Mouse (Mus musculus): Measurements from ENCODE around the gene Ptpn21. TPM values are rescaled to one million over a fixed set of nuclear protein-coding genes. Genes with fewer than 3 reads are reported as not detected.

Gene Ptpn21
- total and polyA plus RNA-seq, 3 experiments = 1.2 to 3.8 TPM; not detected in 1

DNA sequence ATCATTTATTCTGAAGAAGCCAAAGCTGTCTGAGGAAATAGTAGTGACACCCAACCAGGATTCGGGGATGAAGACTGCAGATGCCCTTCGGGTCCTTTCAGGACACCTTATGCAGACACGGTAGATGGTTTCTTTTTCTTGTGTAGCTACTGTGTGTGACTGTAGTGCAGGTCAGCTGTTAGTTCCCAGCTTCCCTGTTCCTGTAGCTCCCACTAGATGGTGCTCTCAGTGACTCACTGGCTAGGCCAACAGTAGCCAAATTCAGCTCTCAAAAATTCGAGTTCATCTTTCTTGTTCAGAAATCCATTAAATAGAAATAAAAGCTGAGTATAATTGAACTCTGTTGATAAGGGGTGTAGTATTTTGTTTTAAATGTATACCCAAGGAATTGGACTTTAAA lies 41.9 kb upstream of the Ptpn21 start:
- Histone ChIP-seq H3K79me2 (ENCODE audit: control insufficient read depth, insufficient read depth, low read length, poor library complexity) (no peaks in the 10 kb centered on the region), H3K4me1 (ENCODE audit: control insufficient read depth in 1 of 2, insufficient read depth in 2 of 2, low read length in 2 of 2) (no peaks in the 10 kb centered on the region)
- peak; percentile 58 for DNase-seq (ENCODE audit: low read depth, low spot score)

DNA sequence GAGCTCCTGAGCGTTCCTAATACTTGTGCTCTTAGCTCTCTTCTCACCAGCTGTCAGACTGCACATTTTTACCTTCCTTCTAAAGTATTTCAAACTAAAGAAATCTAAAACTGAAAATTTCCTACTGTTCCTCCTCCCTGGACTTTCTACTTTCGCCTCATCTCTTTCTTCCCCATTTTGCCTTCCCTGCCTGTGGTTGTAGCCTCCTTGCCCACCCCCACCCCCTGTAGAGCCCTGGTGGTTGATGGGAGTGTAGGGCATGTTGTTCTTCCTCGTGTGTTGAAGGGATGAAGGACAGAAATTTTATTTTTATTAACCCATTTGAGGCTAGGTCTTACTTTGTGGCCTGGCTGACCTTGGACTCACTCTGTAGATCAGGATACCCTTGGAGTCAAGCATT lies 40.3 kb upstream of the Ptpn21 start:
- Histone ChIP-seq H3K4me3 (ENCODE audit: control insufficient read depth in 1 of 2, insufficient read depth in 1 of 2, low read depth in 2 of 2, low read length in 2 of 2) (no peak overlapping the region), H3K4me1 (ENCODE audit: control insufficient read depth in 1 of 2, insufficient read depth in 2 of 2, low read length in 2 of 2) (no peaks in the 10 kb centered on the region), H3K79me2 (ENCODE audit: control insufficient read depth, insufficient read depth, low read length, poor library complexity) (no peaks in the 10 kb centered on the region), H3K27me3 (ENCODE audit: control insufficient read depth in 1 of 2, insufficient read depth in 2 of 2, low read length in 2 of 2) (no peaks in the 10 kb centered on the region), H3K9ac (ENCODE audit: control insufficient read depth, low read depth, low read length, poor library complexity, severe bottlenecking) (no peak overlapping the region), H3K9me3 (replicated peaks; ENCODE audit: insufficient read depth, low read length) (no peaks in the 10 kb centered on the region), H3K27ac (ENCODE audit: control insufficient read depth, low read depth, low read length) (no peak overlapping the region), H3K36me3 (ENCODE audit: control insufficient read depth in 1 of 2, insufficient read depth in 2 of 2, low read length in 2 of 2) (peaks cover 0 to 36% of the 10 kb centered on the region in 2 experiments; a peak in 2 of 4 replicates)
- DNase-seq (ENCODE audit: low read depth, low spot score) = no peak
- TF ChIP-seq MEF2A (IDR thresholded peaks at IDR 0.05; ENCODE audit: extremely low read depth, insufficient replicate concordance, low read depth, low read length, poor library complexity, severe bottlenecking) = no peak
- TF ChIP-seq ZMIZ1 (IDR thresholded peaks at IDR 0.05; ENCODE audit: low read depth, low read length) = no peak
- no peak for TF ChIP-seq NRF1 (IDR thresholded peaks at IDR 0.05; ENCODE audit: insufficient read depth, low read depth, low read length, poor library complexity, severe bottlenecking)
- TF ChIP-seq GABPA (IDR thresholded peaks at IDR 0.05; ENCODE audit: low read depth, low read length) = no peak
- no peak for TF ChIP-seq CTCF (IDR thresholded peaks at IDR 0.05 in 2 of 3, conservative IDR thresholded peaks at IDR 0.05 in 1 of 3; ENCODE audit: control insufficient read depth in 1 of 3, insufficient read depth in 1 of 3, low read depth in 2 of 3, low read length in 3 of 3, poor library complexity in 1 of 3, severe bottlenecking in 1 of 3)
- TF ChIP-seq MYB (IDR thresholded peaks at IDR 0.05; ENCODE audit: low read depth, low read length) = no peak
- TF ChIP-seq MAX (IDR thresholded peaks at IDR 0.05; ENCODE audit: low read length) = no peak
- no peak for TF ChIP-seq MYC (IDR thresholded peaks at IDR 0.05; ENCODE audit: low read depth, low read length)
- no peak for TF ChIP-seq ZKSCAN1 (IDR thresholded peaks at IDR 0.05; ENCODE audit: low read depth, low read length)
- TF ChIP-seq KAT2A (conservative IDR thresholded peaks at IDR 0.05; ENCODE audit: low read depth, low read length) = no peak
- TF ChIP-seq BHLHE40 (IDR thresholded peaks at IDR 0.05; ENCODE audit: borderline replicate concordance, low read depth, low read length) = no peak
- no peak for TF ChIP-seq HCFC1 (IDR thresholded peaks at IDR 0.05; ENCODE audit: low read depth, low read length)
- TF ChIP-seq GATA1 (IDR thresholded peaks at IDR 0.05; ENCODE audit: low read depth, low read length) = no peak
- no peak for TF ChIP-seq RCOR1 (IDR thresholded peaks at IDR 0.05; ENCODE audit: low read depth, low read length)
- TF ChIP-seq ZC3H11A (IDR thresholded peaks at IDR 0.05; ENCODE audit: low read depth, low read length) = no peak
- no peak for TF ChIP-seq POLR2AphosphoS2 (IDR thresholded peaks at IDR 0.05; ENCODE audit: low read length)
- no peak for TF ChIP-seq E2F4 (IDR thresholded peaks at IDR 0.05; ENCODE audit: borderline replicate concordance, low read depth, low read length)
- no peak for TF ChIP-seq JUND (IDR thresholded peaks at IDR 0.05; ENCODE audit: low read depth, low read length)
- TF ChIP-seq MXI1 (IDR thresholded peaks at IDR 0.05; ENCODE audit: low read depth, low read length) = no peak
- no peak for TF ChIP-seq RAD21 (IDR thresholded peaks at IDR 0.05; ENCODE audit: low read depth, low read length)

More for the DNA sequence above, 41.9 kb upstream of the Ptpn21 start:
- H3K27ac ChIP-seq (ENCODE audit: control insufficient read depth, low read depth, low read length) = no peak overlapping the region
- H3K9ac ChIP-seq (ENCODE audit: control insufficient read depth, low read depth, low read length, poor library complexity, severe bottlenecking) = no peak overlapping the region
- H3K27me3 ChIP-seq (ENCODE audit: control insufficient read depth in 1 of 2, insufficient read depth in 2 of 2, low read length in 2 of 2) = no peaks in the 10 kb centered on the region
- no peaks in the 10 kb centered on the region for H3K9me3 ChIP-seq (replicated peaks; ENCODE audit: insufficient read depth, low read length)
- no peak overlapping the region for H3K4me3 ChIP-seq (ENCODE audit: control insufficient read depth in 1 of 2, insufficient read depth in 1 of 2, low read depth in 2 of 2, low read length in 2 of 2)
- H3K36me3 ChIP-seq (ENCODE audit: control insufficient read depth in 1 of 2, insufficient read depth in 2 of 2, low read length in 2 of 2) = peaks cover 0 to 25% of the 10 kb centered on the region in 2 experiments; a peak in 2 of 4 replicates
- no peak for TF ChIP-seq TCF12 (IDR thresholded peaks at IDR 0.05; ENCODE audit: low read depth, low read length)
- no peak for TF ChIP-seq NELFE (IDR thresholded peaks at IDR 0.05; ENCODE audit: low read depth, low read length)
- TF ChIP-seq UBTF (IDR thresholded peaks at IDR 0.05; ENCODE audit: borderline replicate concordance, insufficient read depth, low read depth, low read length) = no peak
- no peak for TF ChIP-seq MAFK (IDR thresholded peaks at IDR 0.05; ENCODE audit: borderline replicate concordance, low read depth, low read length)
- no peak for TF ChIP-seq POLR2AphosphoS2 (IDR thresholded peaks at IDR 0.05; ENCODE audit: low read length)
- no peak for TF ChIP-seq SIN3A (IDR thresholded peaks at IDR 0.05; ENCODE audit: low read length)
- no peak for TF ChIP-seq POLR2AphosphoS5 (IDR thresholded peaks at IDR 0.05; ENCODE audit: borderline replicate concordance, low read depth, low read length)
- no peak for TF ChIP-seq TAL1 (IDR thresholded peaks at IDR 0.05; ENCODE audit: low read length)
- no peak for TF ChIP-seq GATA1 (IDR thresholded peaks at IDR 0.05; ENCODE audit: low read depth, low read length)
- no peak for TF ChIP-seq EP300 (IDR thresholded peaks at IDR 0.05; ENCODE audit: low read depth in 1 of 2, low read length in 2 of 2)
- TF ChIP-seq SMC3 (IDR thresholded peaks at IDR 0.05; ENCODE audit: low read depth, low read length) = peak; percentile 47; the same call in 1 of the 2 replicates
- TF ChIP-seq ELF1 (IDR thresholded peaks at IDR 0.05; ENCODE audit: low read depth, low read length) = no peak
- 0 out of 2 replicates have a peak, but pooled peaks have one; percentile 4 for TF ChIP-seq RAD21 (IDR thresholded peaks at IDR 0.05; ENCODE audit: low read depth, low read length)
- peak; percentile 57 to 63 (median 61) for TF ChIP-seq CTCF (IDR thresholded peaks at IDR 0.05 in 2 of 3, conservative IDR thresholded peaks at IDR 0.05 in 1 of 3; ENCODE audit: control insufficient read depth in 1 of 3, insufficient read depth in 1 of 3, low read depth in 2 of 3, low read length in 3 of 3, poor library complexity in 1 of 3, severe bottlenecking in 1 of 3)
- no peak for TF ChIP-seq ZKSCAN1 (IDR thresholded peaks at IDR 0.05; ENCODE audit: low read depth, low read length)
